Mouse (Mus musculus) cerebellum, adult 18-20 months (tissue): ENCODE results near the gene Cyth3.

ENCODE experiments used
- DNase-seq, 2 experiments: peaks; one replicate each; pipeline ENCODE4 v3.0.0; 2021

Cyth3 gene

DNA sequence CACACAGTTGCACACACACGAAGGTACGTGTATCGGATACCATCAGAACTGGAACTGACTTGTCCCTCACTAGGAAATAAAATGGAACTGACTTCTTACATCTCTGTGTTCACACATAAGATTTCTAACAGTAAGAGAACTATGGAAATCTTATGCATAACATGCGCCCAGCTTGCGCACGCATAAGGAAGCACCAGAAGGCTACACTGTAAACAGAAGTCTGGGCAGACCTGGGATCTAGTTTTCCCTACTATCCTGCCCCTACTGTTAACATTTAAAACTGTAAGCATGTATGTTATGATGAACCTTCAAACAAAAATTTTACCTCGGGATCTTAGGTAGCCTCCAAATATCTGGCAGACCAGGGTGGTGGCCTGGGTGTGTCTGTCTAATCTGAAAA is 99.7 kb downstream of the Cyth3 start:
- DNase-seq: no peak

DNA sequence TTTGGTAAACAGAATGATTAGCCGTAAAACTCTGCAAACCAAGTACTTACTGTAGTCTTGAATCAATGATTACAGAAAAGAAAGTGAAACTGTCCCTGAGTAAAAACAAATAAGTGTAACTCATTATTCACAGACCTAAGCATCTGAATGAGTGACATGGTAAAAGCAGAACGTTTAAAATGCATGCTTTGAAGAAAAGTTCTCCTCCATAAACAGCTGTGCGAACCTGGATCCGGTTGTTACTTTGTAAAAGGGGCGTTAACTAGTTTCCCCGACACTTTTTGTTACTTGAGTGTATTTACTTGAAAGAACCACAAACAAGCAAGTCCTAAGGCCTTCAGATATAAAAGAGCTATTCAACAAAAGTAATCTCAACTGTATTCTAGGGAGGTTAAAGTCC is 108.7 kb downstream of the Cyth3 start:
- no peak for DNase-seq

GRCm38 (mm10) chr5:143731483-143732112 is 109.4 kb downstream of the Cyth3 start:
- peak in 1 of 2 experiments; percentile 21 for DNase-seq

- DNase-seq: peak; percentile 98
Observed at GRCm38 (mm10) chr5:143732180-143732891, 110.1 kb downstream of the Cyth3 start, which contains the start of gene Usp42. TSS of gene Usp42 (minus strand) at chr5:143732280.

DNA sequence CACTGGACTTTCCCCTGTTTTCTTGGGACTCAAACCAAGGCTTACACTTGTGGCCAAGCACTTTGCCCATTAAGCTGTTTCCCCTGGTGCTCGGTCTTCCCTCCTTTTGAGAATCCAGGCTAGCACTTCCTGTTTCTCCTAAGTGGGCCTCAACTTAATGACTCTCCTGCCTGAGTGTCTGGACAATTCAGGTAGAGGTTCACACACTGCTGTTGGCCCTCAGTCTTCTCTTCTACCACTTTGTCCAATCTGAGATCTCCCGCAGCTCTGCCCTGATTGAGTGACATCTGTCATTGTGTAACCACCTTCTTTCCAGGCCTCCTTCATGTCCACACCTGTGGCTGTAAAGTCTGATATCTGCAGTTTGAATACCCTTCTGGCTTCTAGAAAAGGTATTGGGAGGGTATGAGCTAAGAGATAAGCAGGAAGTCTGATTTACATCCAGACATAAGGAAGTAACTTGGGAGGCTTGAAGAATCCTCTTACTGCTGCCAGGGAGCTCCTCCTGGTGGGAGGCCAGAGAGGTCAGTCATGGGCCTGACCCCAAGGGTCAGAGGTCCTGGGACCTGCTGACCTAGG is 127.5 kb downstream of the Cyth3 start:
- DNase-seq: no peak

DNA sequence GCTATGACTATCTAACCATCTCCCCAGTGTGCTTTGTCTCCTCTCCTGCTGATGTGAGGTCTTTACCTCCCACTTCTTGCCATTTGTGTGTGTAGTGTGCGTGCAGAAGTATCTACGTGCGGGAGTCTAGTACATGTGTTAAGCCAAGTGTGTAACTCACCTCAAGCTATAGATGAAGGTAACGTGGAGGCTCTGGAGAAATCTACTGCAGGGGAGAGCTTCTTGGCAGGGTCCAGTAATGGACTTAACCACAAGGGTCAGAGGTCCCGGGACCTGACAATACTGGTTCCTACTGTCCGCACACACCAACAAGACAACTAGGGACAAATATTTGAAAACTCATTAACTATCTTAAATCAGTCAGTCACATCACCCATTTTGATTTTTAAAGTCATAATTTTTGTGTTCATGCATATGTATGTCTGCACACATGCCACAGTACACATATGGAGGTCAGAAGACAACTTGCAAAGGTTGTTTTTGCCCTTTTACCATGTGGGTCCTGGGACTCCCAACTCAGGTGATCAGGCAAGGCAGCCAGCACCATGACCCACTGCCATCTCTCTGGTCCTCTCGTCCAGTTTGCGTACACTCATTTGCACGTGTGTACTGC is 133.4 kb downstream of the Cyth3 start:
- no peak for DNase-seq

GRCm38 (mm10) chr5:143757755-143758443 is 135.7 kb downstream of the Cyth3 start:
- DNase-seq: peak; percentile 93 to 97

GRCm38 (mm10) chr5:143759554-143759953 is 137.3 kb downstream of the Cyth3 start:
- DNase-seq: no peak
